Comparison of ENCODE assay signal across 8 mouse cellular contexts in genomic region chr17:65782551-65783141, GRCm38 (mm10). TPM values are rescaled to one million over a fixed set of nuclear protein-coding genes. Genes with fewer than 3 reads are reported as not detected.
DNase-seq lines count a peak whose midpoint lies in the region; ATAC-seq lines count a peak whose summit lies in the region.

TSS of gene Ppp4r1 (plus strand) at chr17:65782573.

- intact Hi-C loops in gastrocnemius, postnatal 14 days (cut with DNase I; ENCODE audit: low total_unique reads), result loop anchor here (10.0 kb wide), 1 partner anchor 168 kb away; the partner anchor contains the start of gene Vapa
- intact Hi-C loops in left cerebral cortex, postnatal 25 days (cut with DNase I), result loop anchor here (5.0 kb wide), 1 partner anchor 170 kb away; the partner anchor contains the start of gene Vapa

- DNase-seq in adipocyte (ENCODE audit: low spot score), result peak; percentile 85
- peak; percentile 87 for DNase-seq in embryo, embryonic 10 days (ENCODE audit: low spot score)
- DNase-seq in gastrocnemius, postnatal 14 days, result peak; percentile 86
- peak; percentile 73 to 80 for DNase-seq in left cerebral cortex, postnatal 25 days (ENCODE audit: low spot score in 2 of 2)
- peak; percentile 79 for DNase-seq in mesoderm, embryonic 11.5 days (ENCODE audit: low read depth, low spot score)
- peak; percentile 68 to 69 for DNase-seq in right cerebral cortex, postnatal 36 days (ENCODE audit: low spot score in 2 of 2)
- DNase-seq in yolk sac, embryonic 10.5 days (ENCODE audit: low spot score), result peak; percentile 86

- ATAC-seq in inflammation-experienced regulatory T-cells, adult 6 months, result peak; percentile 30

RNA-seq across cellular contexts. Expression of gene Ppp4r1, which starts in this region (rescaled TPM):
- 10 to 100 TPM; 29.4 to 30.3 TPM for total RNA-seq in gastrocnemius, postnatal 14 days (2021)
- polyA plus RNA-seq in inflammation-experienced regulatory T-cells, adult 6 months (2017; shearing (Covaris generic)), result 10 to 100 TPM; 17.2 to 32.9 (median 20.8) TPM
- total RNA-seq in left cerebral cortex, postnatal 25 days (2021), result 10 to 100 TPM; 41.7 to 57.5 TPM

Comparison
In these comparisons a context has a peak if more than half of its experiments do, and no peak if none do; other contexts are left out.
1. Peak in every context shown above with its lines: DNase-seq and ATAC-seq.